Mouse (Mus musculus) spleen, postnatal 14 days (tissue): ENCODE data around the gene Bax.

Experiments used
- DNase-seq, 2 experiments: peaks; one replicate each; pipeline ENCODE4 v3.0.0; 2021 to 2022; ENCODE audit warnings: low spot score in 2 of 2

Gene Bax

GRCm38 (mm10) chr7:45415636-45416035 is 51.1 kb downstream of the Bax start:
- DNase-seq, result no peak

GRCm38 (mm10) chr7:45414740-45415224 is 51.9 kb downstream of the Bax start:
- DNase-seq, result no peak

- no peak for DNase-seq
Observed at GRCm38 (mm10) chr7:45413864-45414739, 52.6 kb downstream of the Bax start.

- DNase-seq, result no peak
Observed at GRCm38 (mm10) chr7:45413113-45413863, 53.4 kb downstream of the Bax start, which contains the start of gene Ntf5. Gene Ntf5, plus strand, starts transcription at chr7:45413695.

- DNase-seq, result no peak
Observed at GRCm38 (mm10) chr7:45412421-45412820, 54.3 kb downstream of the Bax start.
